ENCODE assay signal across 8 mouse cellular contexts in the genomic region with DNA sequence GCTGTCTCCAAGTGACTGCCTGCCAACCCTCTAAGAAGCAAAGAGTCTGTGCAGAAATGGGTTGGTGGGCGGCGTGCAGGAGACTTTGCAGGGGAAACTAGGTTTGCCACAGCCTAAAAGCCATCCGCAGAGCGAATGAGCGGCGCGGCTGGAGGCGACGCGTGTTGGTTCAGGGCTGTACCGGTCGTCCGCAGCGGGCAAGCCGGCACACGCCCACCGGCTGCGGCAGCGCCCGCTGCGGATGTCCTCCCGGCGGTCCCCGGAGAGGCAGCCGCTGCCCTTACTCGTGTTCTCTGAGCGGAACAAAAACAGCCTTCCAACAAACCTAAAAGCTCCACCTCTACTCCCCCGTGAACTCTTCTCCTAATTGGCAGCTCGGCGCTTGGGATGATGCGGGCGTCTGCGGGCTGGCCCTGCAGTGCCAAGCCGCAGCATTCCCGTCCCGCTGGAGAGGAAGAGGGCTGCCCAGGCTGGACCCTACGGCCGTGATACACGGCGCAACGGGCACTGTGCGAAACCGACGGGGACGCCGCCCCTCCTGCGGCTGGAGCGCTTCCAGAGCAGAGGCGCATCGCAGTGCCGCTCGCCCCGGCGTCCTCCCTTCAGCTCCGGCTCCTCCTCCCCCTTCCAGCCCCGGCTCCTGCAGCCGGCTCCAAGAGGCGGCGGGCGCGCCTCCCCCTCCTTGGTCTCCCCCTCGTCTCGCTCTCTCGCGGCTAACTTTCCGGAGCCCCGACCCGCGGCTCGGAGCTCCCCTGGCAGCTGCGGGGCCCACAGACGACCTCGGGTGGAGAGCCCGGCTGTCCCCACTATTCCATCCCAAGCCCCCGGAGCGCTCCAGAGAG. TPM values are rescaled to one million over a fixed set of nuclear protein-coding genes. Genes with fewer than 3 reads are reported as not detected.
DNase-seq lines count a peak whose midpoint lies in the region; ATAC-seq and TF ChIP-seq lines count a peak whose summit lies in the region.

A gene (plus strand): TSS at position 205 of the 842 bp plus-strand sequence.

- H3K9me3 ChIP-seq in intestine, embryonic 14.5 days (ENCODE audit: control insufficient read depth, low read length): no peaks in the 10 kb centered on the region
- H3K9me3 ChIP-seq in liver, embryonic 11.5 days (ENCODE audit: control insufficient read depth, low read length): no peaks in the 10 kb centered on the region

- peak within 1 kb of the TSS; percentile 88 for H3K4me2 ChIP-seq in intestine, embryonic 14.5 days (ENCODE audit: low read length)
- peak within 1 kb of the TSS; percentile 71 for H3K4me2 ChIP-seq in liver, embryonic 11.5 days

- no peak for TF ChIP-seq POLR2A in olfactory bulb, adult 2 months (IDR thresholded peaks at IDR 0.05; ENCODE audit: insufficient read depth, low read depth, low read length)

- H3K36me3 ChIP-seq in intestine, embryonic 14.5 days (ENCODE audit: control insufficient read depth, insufficient read depth, low read length): no peaks in the 10 kb centered on the region
- no peaks in the 10 kb centered on the region for H3K36me3 ChIP-seq in liver, embryonic 11.5 days (ENCODE audit: control insufficient read depth, insufficient read depth, low read length)

- 0 out of 2 replicates have a peak within 1 kb of the TSS, but pooled peaks have one; percentile 6 for H3K9ac ChIP-seq in intestine, embryonic 14.5 days (ENCODE audit: low read length)
- peak within 1 kb of the TSS; percentile 11; the same call in 1 of the 2 replicates for H3K9ac ChIP-seq in liver, embryonic 11.5 days (ENCODE audit: low read depth, low read length)

- H3K27me3 ChIP-seq in intestine, embryonic 14.5 days (replicated peaks; ENCODE audit: control insufficient read depth, insufficient read depth, low read length): peaks cover 56% of the 10 kb centered on the region
- peaks cover 77% of the 10 kb centered on the region for H3K27me3 ChIP-seq in liver, embryonic 11.5 days (replicated peaks; ENCODE audit: control insufficient read depth, insufficient read depth, low read length)

- H3K27ac ChIP-seq in intestine, embryonic 14.5 days (ENCODE audit: low read depth): no peak within 1 kb of the TSS
- no peak within 1 kb of the TSS for H3K27ac ChIP-seq in liver, embryonic 11.5 days (ENCODE audit: low read depth, low read length)
- no peak within 1 kb of the TSS for H3K27ac ChIP-seq in olfactory bulb, adult 2 months (ENCODE audit: insufficient read depth, low read depth, low read length)

- 0 out of 2 replicates have a peak, but pooled peaks have one; percentile 53 for ATAC-seq in intestine, embryonic 14.5 days (replicated peaks; ENCODE audit: low FRiP score, low TSS enrichment, low read depth)
- ATAC-seq in liver, embryonic 11.5 days (replicated peaks; ENCODE audit: low FRiP score): no peak

- TF ChIP-seq CTCF in olfactory bulb, adult 2 months (IDR thresholded peaks at IDR 0.05; ENCODE audit: insufficient read depth, low read depth, low read length): no peak

- peak within 1 kb of the TSS; percentile 47 for H3K4me3 ChIP-seq in intestine, embryonic 14.5 days (ENCODE audit: low read depth, low read length)
- H3K4me3 ChIP-seq in liver, embryonic 11.5 days (ENCODE audit: low read depth, low read length): peak within 1 kb of the TSS; percentile 46
- peak within 1 kb of the TSS; percentile 35 for H3K4me3 ChIP-seq in olfactory bulb, adult 2 months (ENCODE audit: insufficient read depth, low read depth, low read length)

- H3K4me1 ChIP-seq in intestine, embryonic 14.5 days (replicated peaks; ENCODE audit: control insufficient read depth, insufficient read depth, low read length): 0 out of 2 replicates have a peak, but pooled peaks cover 9% of the 10 kb centered on the region
- H3K4me1 ChIP-seq in liver, embryonic 11.5 days (replicated peaks; ENCODE audit: control insufficient read depth, insufficient read depth, low read length): 0 out of 2 replicates have a peak, but pooled peaks cover 8% of the 10 kb centered on the region
- peaks cover 28% of the 10 kb centered on the region for H3K4me1 ChIP-seq in olfactory bulb, adult 2 months (ENCODE audit: control insufficient read depth, insufficient read depth, low read length)

- DNase-seq in layer of hippocampus, adult 8-10 months (ENCODE audit: low spot score in 2 of 2): no peak
- DNase-seq in layer of hippocampus, adult 11-12 months (ENCODE audit: low spot score): no peak
- peak; percentile 66 for DNase-seq in brain, adult 2 months (ENCODE audit: low read depth, low spot score)
- peak; percentile 81 for DNase-seq in gastrocnemius, postnatal 25 days
- peak; percentile 76 for DNase-seq in intestine, embryonic 14.5 days (ENCODE audit: low spot score)
- peak; percentile 48 for DNase-seq in liver, embryonic 11.5 days (ENCODE audit: low spot score)
- no peak for DNase-seq in ovary, postnatal 14 days (ENCODE audit: low spot score)

- under 1% methylated on average over 64 of the region's 76 CpGs for WGBS in intestine, embryonic 14.5 days
- WGBS in liver, embryonic 11.5 days: 2% methylated on average over 63 of the region's 76 CpGs
- WGBS in olfactory bulb, adult 2 months: under 1% methylated on average over 74 of the region's 76 CpGs

RNA-seq across cellular contexts. Expression of the gene that starts here (rescaled TPM):
- total RNA-seq in layer of hippocampus, adult 8-10 months (2022): 10 to 100 TPM; 14.6 to 17.4 (median 15.7) TPM
- 100 to 1,000 TPM; 202 to 205 TPM for total RNA-seq in gastrocnemius, postnatal 25 days (2021)
- polyA plus RNA-seq in intestine, embryonic 14.5 days (2014; fragmentation: Nextera tagmentation; extraction: Ambion mirVana): not detected in 2 replicates
- 0.22 and 0.41 TPM in 2 replicates for polyA plus RNA-seq in liver, embryonic 11.5 days (2014; fragmentation: Nextera tagmentation; extraction: Ambion mirVana)
- polyA plus RNA-seq in olfactory bulb, adult 2 months (2012; ENCODE audit: insufficient read depth, insufficient read length, low replicate concordance, missing spikeins): not detected in 2 replicates

Comparison
In these comparisons a context has a peak if more than half of its experiments do, and no peak if none do; other contexts are left out.
1. RNA of the gene that starts here (total RNA-seq): 202 to 205 TPM in gastrocnemius, postnatal 25 days; 14.6 to 17.4 TPM in layer of hippocampus, adult 8-10 months; every median in the first group is over 10 times any median in the second.
2. Peak in DNase-seq, ATAC-seq, H3K4me3 ChIP-seq, H3K9ac ChIP-seq and H3K4me2 ChIP-seq in intestine, embryonic 14.5 days; RNA of the gene not detected or under 1 TPM.
3. Peak in DNase-seq, H3K4me3 ChIP-seq, H3K9ac ChIP-seq and H3K4me2 ChIP-seq in liver, embryonic 11.5 days; RNA of the gene not detected or under 1 TPM.
4. DNase-seq: peak in brain, adult 2 months (single experiment) and gastrocnemius, postnatal 25 days (single experiment); none in layer of hippocampus, adult 8-10 months (0 of 2), layer of hippocampus, adult 11-12 months (single experiment) and ovary, postnatal 14 days (single experiment).
5. Peak in every context shown above with its lines, with median percentiles within 50 percentile points of each other: H3K4me3 ChIP-seq.